Mouse (Mus musculus): ENCODE data around the gene Rsph3a. TPM values are rescaled to one million over a fixed set of nuclear protein-coding genes. Genes with fewer than 3 reads are reported as not detected.
"Not testable (repeated sequence)": the region's sequence is repeated elsewhere in the genome, so short reads cannot be mapped to it uniquely, and the experiment has no call there.

Rsph3a gene
- polyA plus RNA-seq, 1 experiment = 33.6 TPM

GRCm38 (mm10) chr17:8009565-8009964, 64.2 kb downstream of the Rsph3a start:
- WGBS = 88% methylated on average over 7 of the region's 7 CpGs
- not testable (repeated sequence) for H3K27me3 ChIP-seq (ENCODE audit: control insufficient read depth, insufficient read depth, low read length)

GRCm38 (mm10) chr17:8013974-8014373, 68.6 kb downstream of the Rsph3a start:
- 87% methylated on average over 4 of the region's 4 CpGs for WGBS
- not testable (repeated sequence) for H3K4me1 ChIP-seq (ENCODE audit: control insufficient read depth, insufficient read depth, low read length); H3K27ac ChIP-seq (ENCODE audit: insufficient read depth, low read length); H3K27me3 ChIP-seq (ENCODE audit: control insufficient read depth, insufficient read depth, low read length); H3K4me3 ChIP-seq (replicated peaks; ENCODE audit: insufficient read depth, low read depth, low read length); DNase-seq

More at GRCm38 (mm10) chr17:8009565-8009964, 64.2 kb downstream of the Rsph3a start:
- DNase-seq; H3K27ac ChIP-seq (ENCODE audit: insufficient read depth, low read length); H3K4me3 ChIP-seq (replicated peaks; ENCODE audit: insufficient read depth, low read depth, low read length); H3K4me1 ChIP-seq (ENCODE audit: control insufficient read depth, insufficient read depth, low read length): not testable (repeated sequence)

GRCm38 (mm10) chr17:8022675-8023074, 77.3 kb downstream of the Rsph3a start:
- H3K27ac ChIP-seq (ENCODE audit: insufficient read depth, low read length); H3K4me3 ChIP-seq (replicated peaks; ENCODE audit: insufficient read depth, low read depth, low read length); H3K4me1 ChIP-seq (ENCODE audit: control insufficient read depth, insufficient read depth, low read length); H3K27me3 ChIP-seq (ENCODE audit: control insufficient read depth, insufficient read depth, low read length); DNase-seq: not testable (repeated sequence)
- WGBS = no CpG with 5 or more reads among the region's 6 CpGs

GRCm38 (mm10) chr17:8027475-8028168, 82.2 kb downstream of the Rsph3a start:
- not testable (repeated sequence) for H3K4me3 ChIP-seq (replicated peaks; ENCODE audit: insufficient read depth, low read depth, low read length); H3K4me1 ChIP-seq (ENCODE audit: control insufficient read depth, insufficient read depth, low read length); DNase-seq; H3K27me3 ChIP-seq (ENCODE audit: control insufficient read depth, insufficient read depth, low read length); H3K27ac ChIP-seq (ENCODE audit: insufficient read depth, low read length)
- WGBS = no CpG with 5 or more reads among the region's 12 CpGs

Other genes starting within 250 kb of the Rsph3a start
- 0.92 and 1.3 TPM in 2 replicates for gene Fndc1, start 118.3 kb upstream of the Rsph3a start, polyA plus RNA-seq (2012; rRNA removed)
- gene Tagap, start 19.6 kb upstream of the Rsph3a start, polyA plus RNA-seq (2012; rRNA removed) = 0.25 and 0.39 TPM in 2 replicates
- 0.89 and 1.7 TPM in 2 replicates for gene Gm49673, start 202.2 kb downstream of the Rsph3a start, polyA plus RNA-seq (2012; rRNA removed)
- 11.3 and 13.7 TPM in 2 replicates for gene Rnaset2a, start 202.5 kb downstream of the Rsph3a start, polyA plus RNA-seq (2012; rRNA removed)
- gene Fgfr1op, start 219.9 kb downstream of the Rsph3a start, polyA plus RNA-seq (2012; rRNA removed) = 19.3 and 20.5 TPM in 2 replicates